Mouse (Mus musculus): Measurements from ENCODE around the gene Ugt1a7c.
"Not testable (repeated sequence)": the region's sequence is repeated elsewhere in the genome, so short reads cannot be mapped to it uniquely, and the experiment has no call there.

Ugt1a7c gene

DNA sequence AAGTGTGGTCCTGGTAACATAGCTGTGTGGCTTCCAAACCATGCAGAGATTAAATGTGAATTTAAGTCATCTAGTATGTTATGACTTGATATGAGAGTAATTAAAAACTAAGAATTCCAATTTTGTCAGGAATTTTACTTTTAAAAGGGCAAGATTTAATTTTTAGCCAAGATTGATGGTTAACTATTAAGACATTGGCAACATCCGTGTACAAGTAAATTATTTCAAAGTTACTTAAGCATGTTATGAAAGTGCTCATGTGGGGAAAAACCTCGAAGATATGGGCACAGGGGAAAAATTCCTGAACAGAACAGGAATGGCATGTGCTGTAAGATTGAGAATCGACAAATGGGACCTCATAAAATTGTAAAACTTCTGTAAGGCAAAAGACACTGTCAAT, 102.6 kb downstream of the Ugt1a7c start:
- DNase-seq (ENCODE audit: low spot score), result no peak

DNA sequence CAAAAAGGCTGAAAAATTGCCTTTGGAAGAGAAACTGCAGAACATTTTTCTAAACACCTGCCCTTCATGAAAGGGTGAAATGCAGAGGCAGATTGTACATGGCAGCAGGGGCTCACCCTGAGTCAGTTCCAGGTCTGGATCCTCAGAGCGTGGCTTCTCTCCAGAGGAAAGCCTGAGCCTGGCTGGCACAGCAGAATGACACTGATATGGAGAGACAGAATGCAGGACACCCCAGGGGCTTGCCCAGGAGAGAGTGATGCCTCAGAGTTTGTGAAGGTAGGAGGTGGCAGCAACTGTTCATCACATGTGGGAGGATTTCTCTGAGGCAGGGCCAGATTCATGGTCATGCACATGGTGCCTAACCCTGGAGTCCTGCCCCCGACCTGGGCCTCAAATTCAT, 105.1 kb downstream of the Ugt1a7c start:
- DNase-seq (ENCODE audit: low spot score), result no peak

DNA sequence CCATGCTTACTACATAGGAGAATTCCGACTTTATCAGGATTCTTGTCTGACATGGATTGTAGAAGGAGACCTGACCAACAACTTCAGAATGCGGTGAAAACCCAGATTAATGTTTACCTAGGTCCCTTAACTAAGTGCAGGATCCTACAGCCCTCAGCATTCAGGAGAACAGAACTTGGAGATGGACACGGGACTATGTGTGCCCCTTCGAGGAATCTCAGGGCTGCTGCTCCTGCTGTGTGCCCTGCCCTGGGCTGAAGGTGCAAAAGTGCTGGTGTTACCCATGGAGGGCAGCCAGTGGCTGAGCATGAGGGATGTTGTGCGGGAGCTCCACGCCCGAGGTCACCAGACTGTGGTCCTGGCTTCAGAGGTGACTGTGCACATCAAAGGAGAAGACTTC, 105.6 kb downstream of the Ugt1a7c start, which contains the start of gene Ugt1a2:
Gene Ugt1a2, plus strand, starts transcription at position 146 of the 400 bp plus-strand sequence.
- no peak for DNase-seq (ENCODE audit: low spot score)

DNA sequence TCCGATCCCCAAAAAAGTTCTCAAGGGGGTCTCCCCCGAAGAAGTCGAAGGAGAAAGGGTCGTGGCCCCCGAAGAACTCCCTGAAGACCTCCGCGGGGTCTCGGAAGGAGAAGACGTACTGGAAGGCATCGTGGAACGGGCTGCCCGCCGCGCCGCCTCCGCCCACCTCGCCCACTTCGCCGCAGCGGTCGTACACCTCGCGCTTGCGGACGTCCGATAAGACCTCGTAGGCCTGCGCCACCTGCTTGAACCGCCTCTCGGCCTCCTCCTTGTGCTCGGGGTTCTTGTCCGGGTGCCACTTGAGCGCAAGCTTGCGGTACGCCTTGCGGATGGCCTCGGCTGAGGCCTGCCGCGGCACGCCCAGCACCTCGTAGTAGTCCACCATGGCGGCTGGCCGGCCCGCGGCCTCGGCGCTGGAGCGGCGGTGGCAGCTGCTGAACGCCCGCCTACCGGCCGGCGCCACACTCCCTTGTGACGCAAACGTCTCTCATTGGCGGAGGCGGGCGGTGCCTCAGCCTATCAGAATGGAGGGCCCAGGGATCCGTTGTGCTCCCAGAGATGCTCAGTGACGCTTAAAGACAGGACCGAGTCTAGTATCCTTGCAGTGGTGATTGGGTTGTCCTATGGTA, 110.5 kb downstream of the Ugt1a7c start, which contains the start of gene Dnajb3:
Gene Dnajb3, minus strand, starts transcription at position 489 of the 629 bp plus-strand sequence.
- peak; percentile 77 for DNase-seq (ENCODE audit: low spot score)

DNA sequence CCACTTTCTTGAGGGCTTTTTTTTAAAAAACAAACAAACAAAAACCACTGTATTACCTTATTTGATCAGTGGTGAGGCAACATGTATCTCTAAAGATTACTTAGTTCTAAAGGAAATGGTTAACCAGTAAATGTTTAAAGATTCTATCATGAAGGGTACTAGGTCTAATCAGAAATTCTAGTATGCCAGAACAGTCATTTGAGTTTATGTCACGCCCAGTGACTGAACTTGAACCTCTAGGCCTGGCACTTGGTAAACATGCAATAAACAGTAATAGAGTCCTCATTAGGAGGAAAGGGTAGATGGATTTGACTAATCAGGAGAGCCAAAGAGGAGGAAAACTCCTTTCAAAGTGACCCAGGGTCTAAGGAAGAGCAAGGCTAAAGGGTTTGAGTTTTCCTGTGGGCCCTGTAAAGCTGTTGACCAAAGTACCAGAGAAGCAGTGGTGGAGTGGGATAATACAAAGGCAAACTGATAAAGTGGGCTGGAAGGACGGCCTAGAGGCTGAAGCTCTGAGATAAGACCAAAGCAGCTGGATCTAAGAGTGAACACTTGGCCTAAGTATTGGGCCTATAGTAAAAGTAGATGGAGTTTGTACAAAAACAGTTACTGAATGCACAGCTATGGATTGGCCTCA, 112.1 kb downstream of the Ugt1a7c start:
- DNase-seq (ENCODE audit: low spot score), result peak; percentile 83

DNA sequence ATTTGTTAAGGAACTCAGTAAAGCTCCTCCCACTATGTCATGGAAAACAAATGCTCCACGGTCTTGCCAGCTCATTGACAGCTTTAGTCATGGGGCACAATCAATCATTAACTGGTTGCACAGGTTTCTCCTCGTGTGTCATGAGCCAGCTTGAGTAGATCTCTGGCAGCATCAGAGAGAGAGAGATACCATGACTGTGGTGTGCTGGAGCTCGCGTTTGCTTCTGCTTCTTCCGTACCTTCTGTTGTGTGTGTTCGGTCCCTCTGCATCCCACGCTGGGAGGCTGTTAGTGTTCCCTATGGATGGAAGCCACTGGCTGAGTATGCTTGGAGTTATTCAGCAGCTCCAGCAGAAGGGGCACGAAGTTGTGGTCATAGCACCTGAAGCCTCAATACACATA, 117.0 kb downstream of the Ugt1a7c start, which contains the start of gene Ugt1a1:
Gene Ugt1a1, plus strand, starts transcription at position 148 of the 400 bp plus-strand sequence.
- DNase-seq (ENCODE audit: low spot score), result no peak

DNA sequence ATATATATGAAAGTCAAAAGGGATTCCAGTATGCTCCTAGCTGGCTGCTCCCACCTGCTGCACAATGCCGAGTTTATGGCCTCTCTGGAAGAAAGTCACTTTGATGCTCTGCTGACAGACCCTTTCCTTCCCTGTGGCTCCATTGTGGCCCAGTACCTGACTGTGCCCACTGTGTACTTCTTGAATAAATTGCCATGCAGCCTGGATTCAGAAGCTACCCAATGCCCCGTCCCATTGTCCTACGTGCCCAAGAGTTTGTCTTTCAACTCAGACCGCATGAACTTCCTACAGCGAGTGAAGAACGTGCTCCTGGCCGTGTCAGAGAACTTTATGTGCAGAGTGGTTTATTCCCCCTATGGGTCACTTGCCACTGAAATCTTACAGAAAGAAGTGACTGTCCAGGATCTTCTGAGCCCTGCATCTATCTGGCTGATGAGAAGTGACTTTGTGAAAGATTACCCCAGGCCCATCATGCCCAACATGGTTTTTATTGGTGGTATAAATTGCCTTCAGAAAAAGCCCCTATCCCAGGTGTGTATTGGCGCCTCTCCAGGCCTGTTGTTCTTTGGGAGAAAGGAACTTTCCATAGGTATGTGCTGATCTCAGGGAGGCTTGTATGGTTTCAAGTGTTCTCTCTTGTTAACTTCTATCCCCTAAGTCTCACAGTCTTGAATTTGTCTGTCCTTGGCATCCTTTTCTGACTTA, 117.6 kb downstream of the Ugt1a7c start:
- no peak for DNase-seq (ENCODE audit: low spot score)

DNA sequence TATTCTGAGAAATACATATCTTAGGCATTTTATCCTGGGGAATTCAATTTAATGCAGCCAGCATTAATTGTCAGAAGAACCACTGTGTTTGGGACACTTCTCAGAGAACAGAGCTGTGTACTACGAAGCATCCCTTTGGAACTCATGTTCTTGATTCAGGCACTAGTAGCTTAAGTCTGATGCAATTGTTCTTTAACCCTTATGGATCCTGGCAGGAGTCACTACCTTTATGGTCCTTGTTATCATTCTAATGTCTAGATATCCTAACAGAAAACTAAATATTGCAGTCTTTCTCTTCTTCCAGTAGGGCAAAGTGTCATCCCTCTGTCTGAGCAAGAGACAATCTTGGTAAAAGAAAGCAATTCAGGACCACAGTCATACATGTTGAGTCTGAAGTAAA, 118.2 kb downstream of the Ugt1a7c start:
- no peak for DNase-seq (ENCODE audit: low spot score)

DNA sequence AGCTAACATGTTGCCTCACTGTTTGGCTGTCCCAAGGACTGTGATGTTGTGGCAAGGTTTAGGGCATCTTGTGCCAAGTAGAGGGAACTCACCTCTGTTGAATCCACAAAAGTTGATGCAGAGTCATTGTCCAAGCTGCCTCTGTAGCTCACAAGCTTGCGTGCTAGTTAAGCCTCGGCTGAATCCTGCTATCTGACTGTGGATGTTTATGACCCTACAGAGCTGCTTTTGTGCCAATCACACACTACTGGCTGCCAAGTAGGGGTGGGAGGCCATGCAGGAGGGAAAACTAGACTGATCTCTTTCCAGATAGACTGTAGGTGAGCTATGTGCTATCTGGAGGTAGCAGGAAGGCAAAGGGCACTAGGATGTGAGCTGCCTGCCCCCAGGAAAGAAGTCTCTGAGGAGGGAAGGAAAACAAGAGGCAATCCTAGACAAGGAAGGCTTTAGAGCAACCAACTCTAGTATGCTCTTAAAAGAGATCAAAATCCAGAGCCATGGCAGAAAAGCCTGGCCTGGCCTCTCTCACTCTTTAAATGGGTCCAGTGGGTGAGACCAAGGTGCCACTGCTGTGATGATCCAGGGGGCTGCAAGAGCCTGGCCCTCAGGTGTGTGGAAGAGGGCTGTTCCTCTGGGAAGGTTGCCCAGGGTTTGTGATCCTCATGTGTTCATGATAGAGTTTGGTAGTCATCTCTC, 119.1 kb downstream of the Ugt1a7c start:
- no peak for DNase-seq (ENCODE audit: low spot score)

DNA sequence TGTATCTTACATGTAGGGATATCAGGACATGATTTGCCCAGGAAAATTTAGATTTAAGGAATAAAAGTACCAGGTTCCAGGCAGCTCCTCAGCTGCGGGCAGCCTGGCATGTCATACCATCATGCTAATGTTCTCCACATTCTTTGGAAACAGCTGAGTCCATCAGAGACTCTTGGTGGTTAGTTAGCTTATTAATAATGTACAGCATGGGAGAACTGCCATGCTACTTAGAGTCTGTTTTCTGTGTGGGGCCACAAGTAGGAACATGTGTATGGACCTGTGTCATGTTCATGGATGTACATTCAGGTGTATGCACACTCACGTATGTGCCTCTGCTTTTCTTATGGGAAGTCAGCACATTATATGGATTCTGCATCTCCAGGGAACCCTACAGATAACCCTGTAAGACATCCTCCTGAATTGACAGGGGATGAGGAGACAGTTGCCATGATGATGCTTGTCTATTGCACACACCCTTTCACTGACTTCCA, 119.6 kb downstream of the Ugt1a7c start:
- DNase-seq (ENCODE audit: low spot score), result no peak

DNA sequence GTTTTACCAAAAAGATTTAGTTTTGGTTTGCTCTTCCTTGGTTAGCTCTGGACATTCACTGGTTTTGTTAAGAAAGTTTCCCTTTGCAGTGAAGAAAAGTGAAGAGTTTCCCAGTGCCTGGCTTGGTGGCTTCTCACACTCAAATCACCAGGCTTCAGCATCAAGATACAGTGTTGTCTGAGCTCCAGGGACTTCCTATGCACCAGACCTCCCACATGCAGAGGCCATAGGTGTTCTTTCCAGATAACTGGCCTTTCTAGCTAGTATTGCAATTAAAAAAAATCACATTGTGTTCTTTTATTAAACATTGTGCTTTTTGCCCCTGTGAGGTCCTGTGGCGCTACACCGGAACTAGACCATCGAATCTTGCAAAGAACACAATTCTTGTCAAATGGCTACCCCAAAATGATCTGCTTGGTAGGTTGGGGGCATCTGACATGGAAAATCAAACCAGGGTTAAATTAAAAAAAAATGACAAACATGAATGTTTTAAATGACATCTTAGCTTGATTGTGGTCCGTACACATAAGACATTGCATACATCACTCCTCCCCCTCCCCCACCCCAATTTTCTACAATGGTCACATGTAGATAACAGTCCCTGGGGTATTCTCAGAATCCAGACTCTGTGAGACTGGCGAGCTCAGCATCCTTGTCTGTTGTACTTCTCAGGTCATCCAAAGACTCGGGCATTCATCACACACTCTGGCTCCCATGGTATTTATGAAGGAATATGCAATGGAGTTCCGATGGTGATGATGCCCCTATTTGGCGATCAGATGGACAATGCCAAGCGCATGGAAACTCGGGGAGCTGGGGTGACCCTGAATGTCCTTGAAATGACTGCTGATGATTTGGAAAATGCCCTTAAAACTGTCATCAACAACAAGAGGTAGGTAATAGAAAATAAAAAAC, 120.9 kb downstream of the Ugt1a7c start:
- no peak for DNase-seq (ENCODE audit: low spot score)

DNA sequence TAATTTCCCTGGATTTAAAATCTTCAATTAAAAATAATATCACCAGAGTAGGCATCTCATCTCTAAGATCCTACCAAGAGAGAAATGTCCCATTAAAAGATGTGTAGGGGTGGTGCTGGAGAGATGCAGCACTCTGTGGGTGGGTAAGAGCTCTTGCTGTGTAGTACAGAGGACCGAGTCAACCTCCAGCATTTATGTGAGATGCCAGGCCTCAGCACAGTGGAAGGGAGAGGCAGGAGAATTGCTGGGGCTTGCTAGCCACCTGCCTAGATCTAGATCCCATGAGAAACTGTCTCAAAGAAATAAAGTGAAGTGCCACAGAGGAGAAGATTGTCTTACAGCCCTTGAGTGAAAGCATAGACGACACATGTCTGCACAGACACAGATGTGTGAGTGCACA, 121.7 kb downstream of the Ugt1a7c start:
- no peak for DNase-seq (ENCODE audit: low spot score)

DNA sequence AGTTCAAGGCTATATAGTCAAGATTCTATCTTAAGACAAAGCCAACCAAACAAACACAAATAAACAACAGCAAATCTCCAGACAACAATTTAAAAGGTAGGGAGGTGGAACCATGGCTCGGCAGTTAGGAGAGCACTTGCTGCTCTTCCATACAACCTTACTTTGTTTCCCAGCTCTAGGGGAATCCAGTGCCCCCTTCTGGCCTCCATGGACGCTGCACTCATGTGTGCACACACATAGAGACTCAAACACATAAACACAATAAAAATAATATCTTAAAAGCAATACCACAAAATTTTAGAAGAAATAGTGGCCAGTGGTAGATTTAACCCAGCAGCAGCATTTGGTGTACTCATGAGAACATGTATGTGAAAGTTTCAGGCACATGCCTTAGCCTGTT, 122.3 kb downstream of the Ugt1a7c start:
- no peak for DNase-seq (ENCODE audit: low spot score)

DNA sequence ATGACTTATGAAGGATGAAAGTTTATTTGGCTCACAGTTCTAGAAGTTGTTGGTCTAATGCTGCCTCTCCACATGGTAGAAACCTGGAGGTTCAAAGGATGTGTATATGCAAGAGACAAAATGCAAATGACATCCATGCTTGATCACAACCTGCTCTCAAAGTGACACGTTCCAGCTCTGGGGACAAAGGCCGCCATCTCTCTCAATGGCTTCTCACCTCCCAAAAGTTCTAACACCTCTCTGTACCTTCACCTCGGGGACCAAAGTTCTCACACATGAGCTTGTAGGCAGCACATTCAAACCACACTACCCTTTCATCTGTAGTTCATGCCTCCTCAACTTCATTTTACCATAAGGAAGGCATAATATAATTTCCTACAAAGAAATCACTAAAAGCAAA, 122.7 kb downstream of the Ugt1a7c start:
- no peak for DNase-seq (ENCODE audit: low spot score)

DNA sequence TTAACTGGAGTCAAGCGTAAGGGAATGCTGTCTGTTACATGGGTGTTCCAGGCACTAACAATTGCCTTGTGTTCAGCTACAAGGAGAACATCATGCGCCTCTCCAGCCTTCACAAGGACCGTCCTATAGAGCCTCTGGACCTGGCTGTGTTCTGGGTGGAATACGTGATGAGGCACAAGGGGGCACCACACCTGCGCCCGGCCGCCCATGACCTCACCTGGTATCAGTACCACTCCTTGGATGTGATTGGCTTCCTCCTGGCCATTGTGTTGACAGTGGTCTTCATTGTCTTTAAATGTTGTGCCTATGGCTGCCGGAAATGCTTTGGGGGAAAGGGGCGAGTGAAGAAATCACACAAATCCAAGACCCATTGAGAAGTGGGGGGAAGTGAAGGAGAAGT, 123.2 kb downstream of the Ugt1a7c start:
- no peak for DNase-seq (ENCODE audit: low spot score)

DNA sequence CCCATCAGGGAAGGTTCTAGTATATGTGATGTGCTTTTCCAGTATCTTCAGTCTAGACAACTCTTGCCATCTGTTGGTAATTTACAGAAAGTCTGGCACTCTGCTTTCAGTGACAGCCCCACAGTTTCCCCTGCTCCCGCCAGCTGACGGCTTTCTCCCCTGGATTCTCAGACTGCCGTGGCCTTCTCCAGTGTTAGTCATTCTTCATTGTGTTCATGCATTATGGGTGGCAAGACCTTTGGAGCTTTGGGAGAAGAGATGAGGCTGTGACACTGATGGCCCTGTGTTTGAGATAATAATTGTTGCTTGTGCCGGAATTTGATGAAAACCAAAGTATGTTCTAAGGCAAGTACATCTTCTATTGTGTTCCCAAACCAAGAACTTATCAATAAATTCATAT, 123.7 kb downstream of the Ugt1a7c start:
- DNase-seq (ENCODE audit: low spot score), result no peak

DNA sequence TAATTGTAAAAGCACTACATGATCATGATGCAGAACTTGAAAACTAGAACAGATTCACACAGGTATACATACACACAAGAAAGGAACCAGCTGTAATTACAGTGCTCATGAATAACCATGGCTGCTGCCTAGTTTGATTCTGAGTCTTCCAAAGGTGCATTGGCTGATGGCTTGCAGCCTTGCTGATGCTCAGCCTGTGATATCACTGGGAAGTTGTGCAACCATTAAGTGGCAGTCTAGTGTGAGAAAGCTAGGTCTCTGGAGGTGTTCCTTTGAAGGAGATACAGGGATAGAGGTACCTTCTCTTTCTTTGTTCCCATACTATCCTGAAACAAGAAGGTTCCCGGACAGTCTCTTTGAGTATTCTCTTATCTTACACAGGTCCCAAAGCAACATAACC, 124.2 kb downstream of the Ugt1a7c start:
- no peak for DNase-seq (ENCODE audit: low spot score)

DNA sequence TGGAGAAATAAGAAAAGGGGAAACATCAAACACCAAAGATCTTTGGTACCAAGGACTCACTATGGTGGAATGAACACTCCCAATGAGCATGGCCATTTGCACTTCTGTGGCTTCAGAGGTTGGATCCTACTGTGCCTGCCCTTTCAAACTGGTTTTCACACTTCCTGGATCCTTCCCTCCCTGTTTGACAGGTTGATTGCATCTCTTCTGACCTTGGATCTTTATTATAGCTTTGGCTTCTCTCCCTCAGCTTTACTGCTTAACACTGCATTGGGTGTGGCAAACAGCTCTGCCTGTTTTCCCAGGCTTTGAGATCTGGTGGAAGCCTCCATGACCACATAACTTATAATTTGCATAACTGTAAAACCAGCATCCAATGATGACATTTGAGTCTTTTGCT, 125.5 kb downstream of the Ugt1a7c start:
- DNase-seq (ENCODE audit: low spot score), result no peak

DNA sequence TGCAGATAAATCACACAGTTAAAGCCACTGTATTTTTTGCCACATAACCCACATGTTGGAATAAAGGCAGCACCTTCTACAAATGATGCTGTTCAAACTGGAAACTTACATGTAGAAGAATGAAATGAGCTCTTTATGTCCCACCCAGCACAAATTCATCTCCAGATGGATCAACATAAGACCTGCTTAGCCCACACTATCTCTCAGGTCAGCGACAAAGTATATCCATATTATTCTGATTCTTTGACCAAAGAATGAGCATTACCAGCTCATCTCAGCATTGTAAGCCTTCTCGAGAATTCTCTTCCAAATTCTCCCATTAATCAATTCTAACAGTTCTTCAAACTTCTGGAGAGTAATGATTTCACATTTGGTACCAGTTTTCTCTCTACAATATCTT, 127.4 kb downstream of the Ugt1a7c start:
- DNase-seq (ENCODE audit: low spot score), result no peak

DNA sequence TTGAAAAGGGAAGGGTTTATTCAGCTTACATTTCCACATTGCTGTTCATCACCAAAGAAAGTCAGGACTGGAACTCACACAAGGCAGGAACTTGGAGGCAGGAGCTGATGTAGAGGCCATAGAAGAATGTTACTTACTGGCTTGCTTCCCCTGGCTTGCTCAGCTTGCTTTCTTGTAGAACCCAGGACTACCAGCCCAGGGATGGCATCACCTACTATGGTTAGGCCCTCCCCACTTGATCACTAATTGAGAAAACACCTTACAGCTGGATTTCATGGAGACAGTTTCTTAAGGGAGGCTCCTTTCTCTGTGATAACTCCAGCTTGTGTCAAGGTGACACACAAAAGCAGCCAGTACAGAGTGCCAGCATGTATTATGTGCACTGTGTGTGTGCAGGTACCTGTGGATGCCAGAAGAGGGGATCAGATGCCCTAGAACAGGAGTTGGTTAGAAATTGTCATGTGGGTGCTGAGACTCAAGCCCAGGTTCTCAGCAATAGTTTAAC, 128.2 kb downstream of the Ugt1a7c start:
- DNase-seq (ENCODE audit: low spot score), result not testable (repeated sequence)

DNA sequence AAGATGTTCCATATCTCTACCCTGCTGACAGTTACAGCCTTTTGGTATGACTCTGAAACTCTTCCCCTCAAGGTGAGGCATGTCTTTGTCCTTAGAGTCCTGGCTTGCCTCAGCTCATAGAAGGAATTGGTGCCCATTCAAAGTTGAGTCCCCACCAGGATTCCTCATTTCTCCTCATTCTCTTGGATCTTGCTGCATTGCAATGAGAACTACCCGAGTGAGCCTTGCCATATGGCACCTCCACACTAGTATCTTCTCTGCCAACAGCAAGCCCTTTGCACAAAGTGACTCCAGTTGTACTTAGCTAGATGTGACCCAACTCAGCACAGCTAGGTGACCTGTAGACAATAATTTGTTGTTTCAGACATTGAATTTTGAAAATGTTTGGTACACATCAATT, 128.7 kb downstream of the Ugt1a7c start:
- DNase-seq (ENCODE audit: low spot score), result no peak

Data from c-Kit-positive CD71-positive TER-119-positive erythroid progenitor cells, embryonic 14.5 days (primary cell).